Mouse (Mus musculus) cerebellum, adult 9-10 months (tissue): Measurements from ENCODE around the gene Ift81.
"Not testable (repeated sequence)": the region's sequence is repeated elsewhere in the genome, so short reads cannot be mapped to it uniquely, and the experiment has no call there.

Experiments
- DNase-seq: peaks from one replicate; pipeline ENCODE4 v3.0.0; 2022

Ift81 gene

DNA sequence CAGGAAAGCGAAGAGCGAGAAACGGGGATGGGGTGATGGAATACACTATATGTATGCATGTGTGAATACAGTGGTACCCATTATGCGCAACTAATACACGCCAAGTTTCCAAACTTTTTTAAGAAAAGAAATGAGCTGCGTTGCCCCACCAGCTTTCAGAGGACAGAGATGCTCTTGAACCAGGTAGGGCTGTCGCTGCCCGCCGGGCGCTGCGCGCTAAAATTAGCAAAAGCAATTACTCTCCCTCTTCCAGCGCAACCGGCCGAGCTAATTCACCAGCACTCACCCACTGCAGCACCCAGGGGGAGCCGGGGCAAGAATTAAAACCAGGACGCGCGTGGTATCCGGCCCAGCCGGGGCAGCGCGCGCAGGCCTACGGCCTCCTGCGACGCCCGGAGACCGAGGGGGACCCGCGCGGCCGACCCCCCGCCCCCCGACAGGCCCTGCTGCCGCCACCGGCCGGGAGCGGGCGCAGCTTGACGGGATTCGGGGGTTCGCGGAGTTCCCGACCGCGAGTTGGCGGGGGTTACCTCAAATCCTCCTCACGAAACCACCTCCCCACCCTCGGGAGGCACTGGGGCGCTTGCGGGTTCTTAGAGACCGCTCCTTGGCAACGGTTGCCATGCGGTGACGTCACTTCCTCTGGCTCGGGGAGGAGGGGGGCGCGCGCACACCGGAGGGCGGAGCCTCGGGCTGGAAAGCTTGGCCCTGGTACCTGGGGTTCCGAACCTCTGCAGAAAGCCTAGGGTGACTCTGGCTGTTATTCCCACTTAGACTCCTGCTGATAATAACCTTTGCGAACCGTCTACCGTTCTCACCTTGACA is at the start of gene Ift81:
TSS of gene Ift81 (minus strand) at position 611 of the 825 bp plus-strand sequence.
- peak; percentile 97 for DNase-seq

DNA sequence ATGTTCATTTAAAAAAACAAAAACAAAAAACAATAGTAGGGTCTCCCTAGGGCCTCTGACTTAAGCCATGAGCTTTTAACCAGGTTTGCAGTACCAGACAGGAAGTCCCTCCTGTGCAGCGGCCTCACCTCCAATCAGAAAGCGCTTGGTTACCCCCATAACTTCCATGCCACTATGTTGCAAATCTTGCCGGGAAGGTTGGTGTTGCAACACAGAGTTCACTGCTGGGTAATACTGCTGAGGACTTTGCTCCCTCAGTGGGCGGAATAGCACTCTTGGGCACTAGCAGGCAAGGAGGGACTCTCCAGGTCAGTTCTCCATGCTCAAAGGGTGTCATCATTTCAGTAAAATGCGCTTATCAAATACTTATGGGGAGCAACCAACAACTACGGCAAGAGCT is 48.2 kb upstream of the Ift81 start:
- DNase-seq = no peak

- no peak for DNase-seq
Observed at GRCm38 (mm10) chr5:122656808-122657207, 42.5 kb upstream of the Ift81 start.

- no peak for DNase-seq
Observed at GRCm38 (mm10) chr5:122654268-122654573, 39.9 kb upstream of the Ift81 start.

DNA sequence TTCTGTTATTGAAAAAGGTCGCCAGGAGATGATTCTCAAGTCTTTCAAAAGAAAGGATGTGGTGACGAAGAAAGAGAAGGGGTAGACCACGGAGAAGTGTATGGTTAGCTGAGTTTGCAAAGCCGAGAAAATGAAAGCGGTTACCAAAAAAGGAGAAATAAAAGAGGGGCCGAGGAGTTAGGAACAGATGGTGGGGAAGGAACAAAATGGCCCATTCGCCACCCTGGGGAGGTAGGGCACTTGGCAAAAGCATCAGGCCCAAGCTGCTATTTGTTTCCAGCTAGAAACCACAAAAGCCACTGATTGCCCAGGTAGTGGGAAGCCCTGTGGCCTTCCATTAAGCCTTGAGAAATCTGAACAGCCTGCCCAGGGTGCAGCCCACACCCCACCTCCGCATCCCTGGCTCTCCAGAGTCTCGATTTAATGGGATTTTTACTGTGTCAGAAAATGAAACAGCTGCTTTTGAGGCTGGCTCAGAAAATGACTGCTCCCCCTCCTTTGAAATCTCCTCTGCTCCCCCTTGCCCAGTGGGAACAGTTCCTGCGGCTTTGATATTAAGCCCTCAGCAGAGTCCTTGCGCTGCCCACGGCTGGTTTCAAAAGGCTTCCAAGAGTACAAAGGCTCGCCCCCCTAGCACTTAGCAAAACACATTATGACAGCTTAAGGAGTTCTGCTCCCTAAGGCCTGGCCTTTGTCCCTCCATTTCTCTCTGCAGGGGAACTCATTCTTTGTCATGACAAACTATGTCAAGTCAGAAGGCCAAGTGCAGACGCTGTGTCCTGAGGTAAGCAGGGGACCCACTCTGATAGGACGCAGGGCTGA is 39.3 kb upstream of the Ift81 start:
- DNase-seq = peak; percentile 89

DNA sequence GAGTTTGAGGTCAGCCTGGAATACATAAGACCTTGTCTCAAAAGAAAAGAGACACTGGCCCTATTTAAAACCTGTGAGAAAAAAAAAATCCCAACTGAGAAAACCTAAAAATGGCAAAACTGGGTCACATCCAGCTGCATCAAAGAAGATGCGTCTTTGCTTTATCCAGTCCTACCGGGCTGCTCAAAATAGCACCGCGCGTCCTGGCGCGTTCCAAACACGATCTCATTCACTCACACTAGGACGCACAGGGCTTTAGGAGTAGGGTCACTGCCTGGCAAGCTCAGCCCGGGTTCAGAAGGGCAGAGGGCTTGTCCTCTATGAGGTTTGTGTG is 38.8 kb upstream of the Ift81 start:
- no peak for DNase-seq

DNA sequence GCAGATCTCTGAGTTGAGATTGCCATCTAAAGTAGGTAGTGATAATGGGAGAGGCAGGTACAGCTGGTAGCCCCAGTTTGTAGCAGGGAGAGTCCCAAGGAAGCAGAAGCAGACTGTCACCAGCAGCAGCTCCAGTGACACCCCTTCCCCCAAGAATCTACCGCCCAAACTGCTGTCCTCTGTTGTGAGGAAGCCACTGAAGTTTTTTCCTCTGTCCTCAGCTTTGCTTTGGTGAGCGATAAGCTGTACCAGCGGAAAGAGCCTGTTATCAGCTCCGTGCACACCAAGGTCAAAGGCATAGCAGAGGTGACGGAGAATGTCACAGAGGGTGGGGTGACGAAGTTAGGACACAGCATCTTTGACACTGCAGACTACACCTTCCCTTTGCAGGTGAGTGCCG is 38.2 kb upstream of the Ift81 start:
- no peak for DNase-seq

GRCm38 (mm10) chr5:122650100-122650499 is 35.8 kb upstream of the Ift81 start:
- DNase-seq = no peak

DNA sequence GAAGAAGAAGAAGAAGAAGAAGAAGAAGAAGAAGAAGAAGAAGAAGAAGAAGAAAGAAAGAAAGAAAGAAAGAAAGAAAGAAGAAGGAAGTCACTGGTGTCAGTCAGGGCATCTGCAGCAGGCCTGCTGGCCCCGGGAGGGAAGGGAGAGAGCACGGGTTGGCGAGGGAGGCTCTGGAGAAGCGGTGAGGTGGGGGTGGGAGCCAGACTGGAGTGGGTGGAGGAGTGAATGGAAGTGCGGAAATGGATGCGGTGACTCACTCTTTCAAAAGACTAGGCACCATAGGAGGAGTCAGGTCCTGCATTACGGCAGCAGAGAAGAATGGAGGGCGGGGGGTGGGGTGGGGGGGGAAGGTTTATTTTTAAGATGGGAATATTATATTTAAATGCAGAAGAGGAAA is 34.9 kb upstream of the Ift81 start:
- no peak for DNase-seq

DNA sequence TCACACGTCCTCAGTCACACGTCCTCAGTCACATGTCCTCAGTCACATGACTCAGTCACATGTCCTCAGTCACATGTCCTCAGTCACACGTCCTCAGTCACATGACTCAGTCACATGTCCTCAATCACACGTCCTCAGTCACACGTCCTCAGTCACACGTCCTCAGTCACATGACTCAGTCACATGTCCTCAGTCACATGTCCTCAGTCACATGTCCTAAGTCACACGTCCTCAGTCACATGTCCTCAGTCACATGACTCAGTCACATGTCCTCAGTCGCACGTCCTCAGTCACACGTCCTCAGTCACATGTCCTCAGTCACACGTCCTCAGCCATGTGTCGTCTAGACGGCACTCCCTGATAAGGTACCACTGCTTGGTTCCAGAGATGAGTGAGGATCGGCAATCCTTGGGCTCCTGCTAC is 33.6 kb upstream of the Ift81 start:
- not testable (repeated sequence) for DNase-seq

GRCm38 (mm10) chr5:122647256-122647924 is 33.1 kb upstream of the Ift81 start:
- DNase-seq = no peak

GRCm38 (mm10) chr5:122646050-122646449 is 31.7 kb upstream of the Ift81 start:
- DNase-seq = no peak

DNA sequence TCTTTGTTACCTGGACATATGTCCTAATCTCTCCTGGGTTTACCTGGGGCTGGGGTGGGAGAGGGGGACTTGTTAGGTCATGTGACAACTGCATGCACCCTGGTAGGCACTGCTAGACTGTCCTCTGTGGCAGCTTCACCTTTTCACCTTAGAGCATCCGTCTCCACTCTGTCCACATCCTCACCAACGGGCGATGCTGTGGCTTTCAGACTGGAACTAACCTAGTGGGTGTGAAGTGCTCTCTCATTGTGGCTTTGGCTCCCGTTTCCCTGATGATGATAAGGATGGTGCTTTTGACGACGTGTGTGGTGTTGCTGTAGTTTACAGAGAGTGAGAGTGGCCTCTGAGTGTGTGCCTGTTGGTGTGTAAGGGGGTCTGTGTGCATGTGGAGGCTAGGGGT is 31.0 kb upstream of the Ift81 start:
- no peak for DNase-seq

DNA sequence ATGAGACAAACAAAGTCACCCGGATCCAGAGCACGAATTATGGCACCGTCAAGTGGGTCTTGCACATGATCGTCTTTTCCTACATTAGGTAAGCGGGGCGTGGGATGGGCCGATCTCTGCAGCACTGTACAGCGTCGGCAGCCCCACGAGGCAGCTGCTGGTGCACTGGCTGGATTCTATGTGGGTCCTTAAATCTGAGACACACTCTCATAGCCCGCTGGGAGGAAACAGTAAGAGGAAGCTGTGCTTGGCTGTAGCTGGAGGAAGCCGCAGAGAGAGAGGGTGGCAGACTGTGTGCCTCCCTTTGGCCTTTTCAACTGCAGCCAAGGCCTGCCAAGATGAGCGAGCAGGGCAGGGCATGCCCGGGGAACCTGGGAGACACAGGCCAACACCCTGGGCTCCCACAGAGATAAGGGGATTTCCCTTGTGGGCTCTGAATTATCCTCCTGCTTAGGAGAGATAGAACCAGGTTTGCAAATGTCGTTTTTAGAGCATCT is 29.8 kb upstream of the Ift81 start:
- DNase-seq = no peak

- DNase-seq = peak; percentile 46
Observed at GRCm38 (mm10) chr5:122643701-122644100, 29.4 kb upstream of the Ift81 start, which contains the start of gene P2rx7. TSS of gene P2rx7 (plus strand) at chr5:122643911.

DNA sequence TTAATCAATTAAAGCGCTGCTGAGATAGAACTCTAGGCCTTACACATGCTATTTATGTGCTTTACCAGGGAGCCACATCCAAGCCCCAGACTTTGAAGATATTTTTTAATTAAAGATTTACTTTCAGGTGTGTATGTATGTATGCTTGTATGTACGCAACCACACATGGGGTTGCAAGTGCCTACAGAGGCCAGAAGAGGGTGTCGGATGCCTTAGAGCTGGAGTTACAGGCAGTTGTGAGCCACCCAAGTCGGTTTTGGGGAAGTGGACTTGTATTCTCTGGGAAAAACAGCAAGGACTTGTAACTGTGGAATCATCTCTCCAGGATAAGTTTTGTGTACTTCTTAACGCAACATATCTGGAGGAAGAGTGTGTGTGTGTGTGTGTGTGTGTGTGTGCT is 25.7 kb upstream of the Ift81 start:
- no peak for DNase-seq

- no peak for DNase-seq
Observed at GRCm38 (mm10) chr5:122639517-122639916, 25.2 kb upstream of the Ift81 start.

DNA sequence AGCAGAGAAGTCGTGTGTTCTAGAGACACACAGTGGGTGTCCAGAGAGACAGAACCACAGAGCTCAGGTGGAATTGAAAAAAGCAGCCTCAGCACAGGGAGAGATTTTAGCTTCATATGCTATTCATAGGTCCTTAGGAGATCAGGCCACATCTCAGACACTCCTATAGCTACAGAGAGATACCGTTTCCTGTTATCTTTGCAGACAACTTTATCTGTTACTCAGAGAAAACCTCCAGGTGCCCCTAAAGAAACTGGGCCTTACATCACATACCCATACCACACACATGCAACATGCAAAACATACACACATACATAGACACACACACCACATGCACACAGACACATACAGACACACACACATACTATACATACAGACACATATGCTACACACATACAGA is 24.0 kb upstream of the Ift81 start:
- no peak for DNase-seq

- no peak for DNase-seq
Observed at GRCm38 (mm10) chr5:122636958-122637357, 22.6 kb upstream of the Ift81 start.

DNA sequence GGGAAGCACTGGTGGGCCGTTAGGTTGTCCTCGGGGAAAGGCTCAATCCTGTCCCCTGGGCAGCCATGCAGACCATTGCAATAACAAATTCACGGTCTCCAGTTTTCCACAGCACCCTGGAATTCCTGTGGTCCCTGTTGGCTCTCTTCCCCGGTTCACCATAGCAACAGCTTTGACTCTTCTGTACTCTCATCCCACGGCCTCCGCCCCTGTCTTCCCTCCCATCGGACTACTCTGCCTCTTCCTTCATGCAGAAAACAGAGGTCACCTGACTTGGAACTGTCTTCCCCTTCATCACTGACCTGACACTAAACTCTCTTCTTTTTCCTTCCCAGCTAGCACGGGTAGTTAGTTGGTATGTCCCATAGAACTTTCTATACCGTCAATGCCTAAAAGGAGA is 22.0 kb upstream of the Ift81 start:
- DNase-seq = no peak

- DNase-seq = no peak
Observed at GRCm38 (mm10) chr5:122635228-122635627, 20.9 kb upstream of the Ift81 start.

DNA sequence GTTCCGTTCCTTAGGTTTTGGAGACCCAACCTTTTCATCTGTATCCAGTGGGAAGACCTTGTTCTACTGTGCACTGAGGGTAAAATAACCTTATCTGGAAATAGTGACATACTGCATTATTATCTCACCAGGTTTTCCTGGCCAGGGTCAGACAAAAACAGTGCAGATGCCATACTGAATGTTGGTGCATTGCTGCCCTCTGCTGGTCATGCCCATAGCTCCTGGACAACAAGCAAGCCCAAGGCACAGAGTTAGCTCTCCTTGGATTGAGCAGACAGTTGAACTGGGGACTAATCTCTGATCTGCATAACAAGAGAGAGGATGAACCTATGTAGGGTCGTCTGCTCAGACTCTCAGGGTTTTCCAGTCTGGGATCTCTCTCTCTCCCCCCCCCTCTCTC is 12.9 kb upstream of the Ift81 start:
- DNase-seq = peak; percentile 95

- no peak for DNase-seq
Observed at GRCm38 (mm10) chr5:122625565-122626252, 11.4 kb upstream of the Ift81 start.
